Mouse (Mus musculus) G1E (cell line): ENCODE data around the gene Pim3. TPM values are rescaled to one million over a fixed set of nuclear protein-coding genes. Genes with fewer than 3 reads are reported as not detected.

Experiments
- ATAC-seq: 2 replicates; pipeline ENCODE4 v1.8.0; 2016; ENCODE audit warnings: mild to moderate bottlenecking; ENCODE audit not compliant: insufficient number of reproducible peaks, poor library complexity, low FRiP score, severe bottlenecking; ENCODE audit errors: extremely low read depth
- DNase-seq: peaks from one replicate; pipeline ENCODE4 v3.0.0; 2012; ENCODE audit warnings: low spot score
- H3K27me3 ChIP-seq: 2 replicates; pipeline ENCODE4 v1.6.1; 2012; ENCODE audit warnings: mild to moderate bottlenecking, low read length, inconsistent platforms; ENCODE audit not compliant: insufficient read depth
- H3K36me3 ChIP-seq: replicated peaks from 2 replicates; pipeline ENCODE3; 2012; ENCODE audit warnings: mild to moderate bottlenecking, inconsistent platforms
- H3K4me1 ChIP-seq: 2 replicates; pipeline ENCODE4 v1.6.1; 2012; ENCODE audit warnings: low read depth, low read length, inconsistent platforms, mixed read lengths; ENCODE audit not compliant: insufficient read depth
- H3K4me3 ChIP-seq: 2 replicates; pipeline ENCODE4 v1.5.1; 2012; ENCODE audit warnings: low read depth, mild to moderate bottlenecking, inconsistent platforms, low read length, moderate library complexity, mixed read lengths
- H3K9me3 ChIP-seq: replicated peaks from 2 replicates; pipeline ENCODE4 v1.6.1; 2012; ENCODE audit warnings: inconsistent platforms
- CTCF ChIP-seq: IDR thresholded peaks from 2 replicates; pipeline ENCODE4 v1.5.1; 2012; ENCODE audit warnings: low read depth, low read length, inconsistent platforms, mixed read lengths
- GATA1 ChIP-seq: IDR thresholded peaks from 2 replicates; pipeline ENCODE4 v1.6.1; 2012; ENCODE audit warnings: borderline replicate concordance, low read length, inconsistent platforms, mixed read lengths
- GATA2 ChIP-seq: IDR thresholded peaks from 2 replicates; pipeline ENCODE4 v1.6.1; 2012; ENCODE audit warnings: low read depth, low read length, inconsistent platforms, borderline replicate concordance
- POLR2AphosphoS5 ChIP-seq: IDR thresholded peaks from 2 replicates; pipeline ENCODE4 v1.6.1; 2012; ENCODE audit warnings: low read depth, low read length, inconsistent platforms; ENCODE audit not compliant: insufficient replicate concordance
- TAL1 ChIP-seq: conservative IDR thresholded peaks from 2 replicates; pipeline ENCODE4 v1.6.1; 2012; ENCODE audit warnings: low read depth, low read length, inconsistent platforms, mixed read lengths
- polyA plus RNA-seq: library from polyadenylated mRNA; stranded (reverse); fragments of >175 nt; gene quantifications from 2 replicates; pipeline ENCODE4 v1.2.3, GENCODE M21; 2012
- total RNA-seq, 2 experiments: library from RNA; stranded (forward) in 1 of 2; stranded (reverse) in 1 of 2; fragments of 200-1000 nt in 1 of 2; fragments of >200 nt in 1 of 2; fragmentation: Nextera tagmentation in 1 of 2; gene quantifications; 2 replicates each; pipeline ENCODE4 v1.2.3; 2014 to 2017

Gene Pim3
- total and polyA plus RNA-seq, 3 experiments: 3.4 to 6.8 (median 5.3) TPM

- H3K9me3 ChIP-seq: no peaks in the 10 kb centered on the region
- no peaks in the 10 kb centered on the region for H3K36me3 ChIP-seq
- no peak for TF ChIP-seq TAL1
- TF ChIP-seq GATA1: no peak
- TF ChIP-seq GATA2: no peak
- TF ChIP-seq POLR2AphosphoS5: no peak
- TF ChIP-seq CTCF: no peak
- ATAC-seq (no peak), DNase-seq (no peak)
- no peak overlapping the region for H3K4me3 ChIP-seq
- no peaks in the 10 kb centered on the region; the same call in 1 of the 2 replicates for H3K4me1 ChIP-seq
- H3K27me3 ChIP-seq: peaks cover 22% of the 10 kb centered on the region
Measured at GRCm38 (mm10) chr15:88850146-88850826, 11.7 kb upstream of the Pim3 start.

- no peak for DNase-seq
- H3K4me3 ChIP-seq: no peak overlapping the region
- no peak for ATAC-seq
- no peaks in the 10 kb centered on the region for H3K36me3 ChIP-seq
- H3K27me3 ChIP-seq: peaks cover 30% of the 10 kb centered on the region
- H3K9me3 ChIP-seq: no peaks in the 10 kb centered on the region
- TF ChIP-seq GATA2 (no peak), GATA1 (no peak), TAL1 (no peak), POLR2AphosphoS5 (no peak), CTCF (no peak)
- H3K4me1 ChIP-seq: no peaks in the 10 kb centered on the region; the same call in 1 of the 2 replicates
Measured at GRCm38 (mm10) chr15:88851076-88851475, 10.9 kb upstream of the Pim3 start.

- DNase-seq (no peak), ATAC-seq (no peak)
- H3K36me3 ChIP-seq: no peaks in the 10 kb centered on the region
- H3K4me3 ChIP-seq: no peak overlapping the region
- H3K9me3 ChIP-seq: no peaks in the 10 kb centered on the region
- no peaks in the 10 kb centered on the region; the same call in 1 of the 2 replicates for H3K4me1 ChIP-seq
- no peak for TF ChIP-seq GATA2
- no peak for TF ChIP-seq TAL1
- TF ChIP-seq POLR2AphosphoS5: no peak
- no peak for TF ChIP-seq GATA1
- peaks cover 32% of the 10 kb centered on the region for H3K27me3 ChIP-seq
Measured at GRCm38 (mm10) chr15:88851507-88852149, 10.4 kb upstream of the Pim3 start.

- Histone ChIP-seq H3K27me3 (peaks cover 41% of the 10 kb centered on the region), H3K4me1 (no peaks in the 10 kb centered on the region; the same call in 1 of the 2 replicates), H3K36me3 (no peaks in the 10 kb centered on the region), H3K9me3 (no peaks in the 10 kb centered on the region), H3K4me3 (no peak overlapping the region)
- DNase-seq (no peak), ATAC-seq (no peak)
- TF ChIP-seq TAL1 (no peak), GATA2 (no peak), CTCF (no peak), GATA1 (no peak), POLR2AphosphoS5 (no peak)
Measured at GRCm38 (mm10) chr15:88853106-88853505, 8.9 kb upstream of the Pim3 start.

- Histone ChIP-seq H3K4me1 (no peaks in the 10 kb centered on the region; the same call in 1 of the 2 replicates), H3K4me3 (no peak overlapping the region), H3K36me3 (no peaks in the 10 kb centered on the region), H3K27me3 (peaks cover 43% of the 10 kb centered on the region), H3K9me3 (no peaks in the 10 kb centered on the region)
- DNase-seq (no peak), ATAC-seq (no peak)
- TF ChIP-seq GATA1 (no peak), TAL1 (no peak), POLR2AphosphoS5 (no peak), GATA2 (no peak), CTCF (no peak)
Measured at GRCm38 (mm10) chr15:88854119-88854968, 7.6 kb upstream of the Pim3 start.
